Mouse (Mus musculus) liver, postnatal 0 days (tissue): Measurements from ENCODE around the gene Psenen.
A peak's percentile ranks its signal among the peaks of the same experiment; 100 is the strongest.

Source experiments
- CTCF ChIP-seq: sonication (generic); IDR thresholded peaks from 2 replicates; pipeline ENCODE4 v1.5.1; 2016; ENCODE audit warnings: antibody characterized with exemption, low read depth
- EP300 ChIP-seq: IDR thresholded peaks from 2 replicates; pipeline ENCODE4 v1.6.1; 2016; ENCODE audit warnings: antibody characterized with exemption, low read depth, mild to moderate bottlenecking

GRCm38 (mm10) chr7:30556894-30557536 lies 6.4 kb downstream of the Psenen start:
- TF ChIP-seq CTCF (peak; percentile 47), EP300 (no peak)
